Mouse (Mus musculus) brown adipose tissue, adult 24 weeks (tissue): ENCODE results near the gene Ankrd24. TPM values are rescaled to one million over a fixed set of nuclear protein-coding genes. Genes with fewer than 3 reads are reported as not detected.
"Not testable (repeated sequence)": the region's sequence is repeated elsewhere in the genome, so short reads cannot be mapped to it uniquely, and the experiment has no call there.

Source experiments
- H3K27ac ChIP-seq: fragments of 200-500 bp; replicated peaks from 2 replicates; pipeline ENCODE4 v1.5.1; 2012; ENCODE audit warnings: low read depth, mild to moderate bottlenecking, low read length
- H3K4me1 ChIP-seq: fragments of 200-500 bp; 2 replicates; pipeline ENCODE4 v1.6.1; 2012; ENCODE audit warnings: low read length, mixed read lengths; ENCODE audit not compliant: control insufficient read depth, insufficient read depth, insufficient read length
- H3K4me3 ChIP-seq: fragments of 200-500 bp; 2 replicates; pipeline ENCODE4 v1.5.1; 2012; ENCODE audit warnings: low read depth, mild to moderate bottlenecking, low read length, moderate library complexity; ENCODE audit not compliant: insufficient read depth
- polyA plus RNA-seq: library from polyadenylated mRNA; stranded (reverse); fragments of >200 nt; gene quantifications from 2 replicates; pipeline ENCODE4 v1.2.4, GENCODE M21; 2012; ENCODE audit not compliant: missing spikeins, insufficient read depth, insufficient read length

Ankrd24 gene
- polyA plus RNA-seq, 1 experiment, result 12.9 TPM

GRCm38 (mm10) chr10:81645391-81645790 is 17.1 kb downstream of the Ankrd24 start:
- no peak overlapping the region for H3K4me3 ChIP-seq
- H3K4me1 ChIP-seq, result peaks cover 8% of the 10 kb centered on the region

GRCm38 (mm10) chr10:81646015-81646555 is 17.7 kb downstream of the Ankrd24 start:
- H3K4me3 ChIP-seq, result no peak overlapping the region
- H3K27ac ChIP-seq, result no peak overlapping the region
- peaks cover 8% of the 10 kb centered on the region for H3K4me1 ChIP-seq

More at GRCm38 (mm10) chr10:81645391-81645790, 17.1 kb downstream of the Ankrd24 start:
- no peak overlapping the region for H3K27ac ChIP-seq

GRCm38 (mm10) chr10:81648803-81649775 is 20.7 kb downstream of the Ankrd24 start, which contains the start of gene Gm10778:
TSS of gene Gm10778 (plus strand) at chr10:81649059.
- not testable (repeated sequence) for H3K4me1 ChIP-seq
- H3K4me3 ChIP-seq, result peak within 1 kb of the TSS; percentile 70
- peak within 1 kb of the TSS; percentile 71; the same call in 1 of the 2 replicates for H3K27ac ChIP-seq

GRCm38 (mm10) chr10:81655178-81655577 is 26.8 kb downstream of the Ankrd24 start:
- no peaks in the 10 kb centered on the region for H3K4me1 ChIP-seq
- no peak overlapping the region for H3K27ac ChIP-seq
- H3K4me3 ChIP-seq, result no peak overlapping the region

GRCm38 (mm10) chr10:81656174-81656573 is 27.8 kb downstream of the Ankrd24 start:
- no peaks in the 10 kb centered on the region for H3K4me1 ChIP-seq
- no peak overlapping the region for H3K27ac ChIP-seq
- H3K4me3 ChIP-seq, result no peak overlapping the region

GRCm38 (mm10) chr10:81687114-81687513 is 58.8 kb downstream of the Ankrd24 start:
- not testable (repeated sequence) for H3K4me3 ChIP-seq, H3K27ac ChIP-seq, H3K4me1 ChIP-seq

Other genes starting within 250 kb of the Ankrd24 start
- 25.1 and 35.9 TPM in 2 replicates for gene Dohh, start 244.1 kb upstream of the Ankrd24 start, polyA plus RNA-seq
- gene Gm48551, start 244.1 kb upstream of the Ankrd24 start, polyA plus RNA-seq, result 2.4 TPM in 1 of 2 replicates, not detected in the other
- gene Gm48552, start 239.5 kb upstream of the Ankrd24 start, polyA plus RNA-seq, result not detected in 2 replicates
- 1.9 and 5.3 TPM in 2 replicates for gene Smim24, start 235.5 kb upstream of the Ankrd24 start, polyA plus RNA-seq
- gene Nfic, start 172.9 kb upstream of the Ankrd24 start, polyA plus RNA-seq, result 40.9 and 42.9 TPM in 2 replicates
- gene Celf5, start 145.8 kb upstream of the Ankrd24 start, polyA plus RNA-seq, result 0.63 TPM in 1 of 2 replicates, not detected in the other
- 13.9 and 17.9 TPM in 2 replicates for gene Ncln, start 132.1 kb upstream of the Ankrd24 start, polyA plus RNA-seq
- 0.71 and 0.79 TPM in 2 replicates for gene S1pr4, start 128.4 kb upstream of the Ankrd24 start, polyA plus RNA-seq
- not detected in 2 replicates for gene Gna15, start 104.3 kb upstream of the Ankrd24 start, polyA plus RNA-seq
- 34.1 and 41.1 TPM in 2 replicates for gene Gna11, start 83.3 kb upstream of the Ankrd24 start, polyA plus RNA-seq
- 679 and 754 TPM in 2 replicates for gene Aes, start 69.1 kb upstream of the Ankrd24 start, polyA plus RNA-seq
- gene Tle2, start 54.0 kb upstream of the Ankrd24 start, polyA plus RNA-seq, result 3.2 and 4.8 TPM in 2 replicates
- gene Tle6, start 27.5 kb upstream of the Ankrd24 start, polyA plus RNA-seq, result 3.3 TPM in 1 of 2 replicates, not detected in the other
- 4.1 and 8.7 TPM in 2 replicates for gene BC025920, start 22.3 kb upstream of the Ankrd24 start, polyA plus RNA-seq
- 3.2 and 4.5 TPM in 2 replicates for gene Sirt6, start 743 bp upstream of the Ankrd24 start, polyA plus RNA-seq
- 1.0 and 1.5 TPM in 2 replicates for gene Gm10778, start 20.5 kb downstream of the Ankrd24 start, polyA plus RNA-seq
- gene Zfp433, start 76.3 kb downstream of the Ankrd24 start, polyA plus RNA-seq, result 2.6 TPM in 1 of 2 replicates, not detected in the other
- 0.36 TPM in 1 of 2 replicates, not detected in the other for gene Gm3055, start 142.6 kb downstream of the Ankrd24 start, polyA plus RNA-seq
- gene Gm4767, start 183.6 kb downstream of the Ankrd24 start, polyA plus RNA-seq, result 2.4 TPM in 1 of 2 replicates, not detected in the other
- gene Gm32687, start 235.4 kb downstream of the Ankrd24 start, polyA plus RNA-seq, result 1.2 and 2.5 TPM in 2 replicates